Mouse (Mus musculus) spleen, adult 12 weeks (tissue): Measurements from ENCODE around the gene Ranbp3.

Experiments
- DNase-seq: peaks from one replicate; pipeline ENCODE4 v3.0.0; 2022; ENCODE audit warnings: low spot score

The Ranbp3 gene

GRCm38 (mm10) chr17:56673647-56674416 lies 738 bp downstream of the Ranbp3 start:
- peak; percentile 37 for DNase-seq

- no peak for DNase-seq
These were observed 8.7 kb downstream of the Ranbp3 start for GRCm38 (mm10) chr17:56681791-56682190.

- no peak for DNase-seq
These were observed 9.8 kb downstream of the Ranbp3 start for GRCm38 (mm10) chr17:56682880-56683279.

- no peak for DNase-seq
These were observed 10.5 kb downstream of the Ranbp3 start for GRCm38 (mm10) chr17:56683546-56684140.

- no peak for DNase-seq
These were observed 11.6 kb downstream of the Ranbp3 start for GRCm38 (mm10) chr17:56684649-56685048.

GRCm38 (mm10) chr17:56686801-56687200 lies 13.7 kb downstream of the Ranbp3 start:
- DNase-seq, result no peak

- peak; percentile 9 for DNase-seq
These were observed 15.0 kb downstream of the Ranbp3 start for GRCm38 (mm10) chr17:56688045-56688444.

- no peak for DNase-seq
These were observed 15.6 kb downstream of the Ranbp3 start for GRCm38 (mm10) chr17:56688689-56689088.

GRCm38 (mm10) chr17:56693395-56693794 lies 20.3 kb downstream of the Ranbp3 start:
- DNase-seq, result no peak

GRCm38 (mm10) chr17:56693851-56694310 lies 20.8 kb downstream of the Ranbp3 start:
- no peak for DNase-seq

- no peak for DNase-seq
These were observed 27.4 kb downstream of the Ranbp3 start for GRCm38 (mm10) chr17:56700451-56700850.

GRCm38 (mm10) chr17:56703038-56703437 lies 29.9 kb downstream of the Ranbp3 start:
- no peak for DNase-seq

- DNase-seq, result no peak
These were observed 33.4 kb downstream of the Ranbp3 start for GRCm38 (mm10) chr17:56706515-56706914.

GRCm38 (mm10) chr17:56708692-56709091 lies 35.6 kb downstream of the Ranbp3 start:
- no peak for DNase-seq

- no peak for DNase-seq
These were observed 36.6 kb downstream of the Ranbp3 start for GRCm38 (mm10) chr17:56709708-56710107.

- DNase-seq, result no peak
These were observed 42.3 kb downstream of the Ranbp3 start for GRCm38 (mm10) chr17:56715360-56715759.

GRCm38 (mm10) chr17:56715914-56716654 lies 43.0 kb downstream of the Ranbp3 start:
- no peak for DNase-seq

- DNase-seq, result peak; percentile 95
These were observed 43.7 kb downstream of the Ranbp3 start for GRCm38 (mm10) chr17:56716655-56717362.

- peak; percentile 91 for DNase-seq
These were observed 44.4 kb downstream of the Ranbp3 start, which contains the start of the genes Ndufa11 and Vmac for GRCm38 (mm10) chr17:56717363-56718058. Ndufa11 (plus strand) TSS chr17:56717767. Vmac (minus strand) TSS chr17:56718022.

- no peak for DNase-seq
These were observed 49.3 kb downstream of the Ranbp3 start for GRCm38 (mm10) chr17:56722441-56722840.

GRCm38 (mm10) chr17:56723419-56724161 lies 50.5 kb downstream of the Ranbp3 start:
- DNase-seq, result no peak
